Mouse (Mus musculus) neural tube, embryonic 13.5 days (tissue): ENCODE results near the gene Mapk3. TPM values are rescaled to one million over a fixed set of nuclear protein-coding genes. Genes with fewer than 3 reads are reported as not detected.

Experiments used
- ATAC-seq: fragments of 200-750 bp; cut with Nextera tagmentation; 2 replicates; pipeline ENCODE4 v1.8.0; 2017; ENCODE audit warnings: low read depth, mild to moderate bottlenecking, moderate TSS enrichment, moderate library complexity
- H3K27ac ChIP-seq: fragments of 300-500 bp; sonication (generic); replicated peaks from 2 replicates; pipeline ENCODE4 v1.5.1; 2015; ENCODE audit warnings: moderate library complexity, mild to moderate bottlenecking, inconsistent platforms
- H3K27me3 ChIP-seq: fragments of 300-500 bp; sonication (generic); 2 replicates; pipeline ENCODE4 v1.6.1; 2015; ENCODE audit warnings: mild to moderate bottlenecking, inconsistent platforms
- H3K36me3 ChIP-seq: fragments of 300-500 bp; sonication (generic); 2 replicates; pipeline ENCODE4 v1.6.1; 2015; ENCODE audit warnings: mild to moderate bottlenecking, inconsistent platforms
- H3K4me1 ChIP-seq: fragments of 300-500 bp; sonication (generic); replicated peaks from 2 replicates; pipeline ENCODE4 v1.6.1; 2015; ENCODE audit warnings: inconsistent platforms
- H3K4me2 ChIP-seq: fragments of 300-500 bp; sonication (generic); 2 replicates; pipeline ENCODE4 v1.6.1; 2015; ENCODE audit warnings: inconsistent platforms, mild to moderate bottlenecking, moderate library complexity
- H3K4me3 ChIP-seq: fragments of 300-500 bp; sonication (generic); 2 replicates; pipeline ENCODE4 v1.5.1; 2015; ENCODE audit warnings: mild to moderate bottlenecking, inconsistent platforms
- H3K9ac ChIP-seq: fragments of 300-500 bp; sonication (generic); 2 replicates; pipeline ENCODE4 v1.6.1; 2015; ENCODE audit warnings: moderate library complexity, mild to moderate bottlenecking, inconsistent platforms
- H3K9me3 ChIP-seq: fragments of 300-500 bp; sonication (generic); 2 replicates; pipeline ENCODE4 v1.6.1; 2016; ENCODE audit warnings: inconsistent platforms
- WGBS: fragments of 180-500 bp; shearing (Covaris S2); methylation state at CpG from one replicate; pipeline ENCODE4 v1.1.7; 2015; 5-methylcytosine and 5-hydroxymethylcytosine counted together
- polyA plus RNA-seq: library from polyadenylated mRNA; unstranded; fragments of >200 nt; fragmentation: Nextera tagmentation; extraction: Ambion mirVana; gene quantifications from 2 replicates; pipeline ENCODE4 v1.2.1, GENCODE M21; 2015

Mapk3 gene
- polyA plus RNA-seq, 1 experiment from 2014 or later = 108 TPM

DNA sequence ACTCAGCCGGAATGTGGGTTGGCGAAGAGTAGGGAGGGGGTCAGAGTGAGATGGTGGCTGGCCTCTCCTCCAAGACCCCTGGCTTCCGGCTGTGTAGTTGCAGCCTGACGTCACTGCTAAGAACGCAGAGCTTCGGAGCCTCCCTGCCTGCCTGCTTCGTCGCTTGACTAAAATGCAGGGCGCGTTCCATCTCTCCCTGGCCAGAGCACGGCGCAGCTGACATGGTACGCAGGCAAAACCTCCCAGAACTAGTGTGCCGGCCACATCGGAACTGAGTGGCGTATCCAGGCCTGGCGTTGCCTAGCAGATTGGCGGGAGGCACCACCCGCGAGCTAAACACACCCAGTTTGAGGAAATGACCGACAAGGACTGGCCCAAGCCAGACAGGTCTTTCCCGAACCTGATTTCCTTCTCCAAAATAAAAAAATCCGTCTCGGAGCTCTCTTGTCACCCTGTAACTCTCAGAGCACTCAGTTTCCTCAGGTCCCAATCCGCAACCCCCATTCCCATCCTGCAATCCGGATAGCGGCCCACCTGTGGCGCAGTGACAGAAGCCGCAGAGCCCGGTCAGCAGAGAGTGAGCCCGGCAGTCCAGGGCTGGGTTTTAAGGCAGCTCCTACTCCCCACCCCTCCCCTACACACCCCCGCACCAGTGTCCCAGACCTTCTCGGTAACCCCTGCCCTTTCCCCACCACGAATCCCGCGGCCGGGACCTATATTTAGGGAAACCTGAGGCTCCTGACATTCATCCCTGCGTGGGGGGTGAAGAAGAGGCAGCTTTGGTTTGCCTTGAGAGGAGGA is 40.3 kb downstream of the Mapk3 start:
- Histone ChIP-seq H3K27ac (peak overlapping the region; percentile 96), H3K4me3 (peak overlapping the region; percentile 88), H3K4me1 (peaks cover 44% of the 10 kb centered on the region), H3K4me2 (peak overlapping the region; percentile 87), H3K9me3 (no peaks in the 10 kb centered on the region), H3K36me3 (peaks cover 36% of the 10 kb centered on the region), H3K9ac (peak overlapping the region; percentile 85), H3K27me3 (no peaks in the 10 kb centered on the region)
- 1% methylated on average over 37 of the region's 38 CpGs for WGBS
- ATAC-seq = peak; percentile 93

- H3K4me3 ChIP-seq = peak overlapping the region; percentile 88
- no peaks in the 10 kb centered on the region for H3K27me3 ChIP-seq
- H3K36me3 ChIP-seq = peaks cover 28% of the 10 kb centered on the region
- WGBS = 36% methylated on average over 5 of the region's 5 CpGs
- peaks cover 44% of the 10 kb centered on the region for H3K4me1 ChIP-seq
- no peak for ATAC-seq
- no peaks in the 10 kb centered on the region for H3K9me3 ChIP-seq
- H3K27ac ChIP-seq = peak overlapping the region; percentile 96
- H3K9ac ChIP-seq = peak overlapping the region; percentile 85
- H3K4me2 ChIP-seq = peak overlapping the region; percentile 87
Observed at GRCm38 (mm10) chr7:126800269-126801056, 41.1 kb downstream of the Mapk3 start.

DNA sequence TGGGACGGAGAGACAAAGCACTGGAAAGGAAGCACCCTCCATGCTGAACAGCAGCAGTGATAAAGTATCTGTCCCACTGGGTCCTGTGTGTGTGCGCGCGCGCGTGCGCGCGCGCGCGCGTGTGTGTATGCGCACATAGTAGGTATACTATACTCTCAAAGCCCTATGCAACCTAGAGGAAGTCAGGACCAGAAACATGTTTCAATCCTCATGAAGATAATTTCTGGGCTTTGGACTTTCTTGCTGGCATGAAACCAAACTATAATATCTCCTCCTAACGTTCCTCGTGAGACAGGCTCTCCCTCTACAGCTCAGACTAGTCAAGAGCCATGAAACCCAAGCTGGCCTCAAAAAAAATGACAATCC is 41.6 kb downstream of the Mapk3 start:
- WGBS = 95% methylated on average over 16 of the region's 16 CpGs
- H3K27me3 ChIP-seq = no peaks in the 10 kb centered on the region
- peaks cover 22% of the 10 kb centered on the region for H3K36me3 ChIP-seq
- no peak overlapping the region for H3K4me3 ChIP-seq
- H3K9me3 ChIP-seq = no peaks in the 10 kb centered on the region
- peaks cover 38% of the 10 kb centered on the region for H3K4me1 ChIP-seq
- ATAC-seq = no peak
- H3K9ac ChIP-seq = no peak overlapping the region
- no peak overlapping the region for H3K27ac ChIP-seq
- no peak overlapping the region for H3K4me2 ChIP-seq

DNA sequence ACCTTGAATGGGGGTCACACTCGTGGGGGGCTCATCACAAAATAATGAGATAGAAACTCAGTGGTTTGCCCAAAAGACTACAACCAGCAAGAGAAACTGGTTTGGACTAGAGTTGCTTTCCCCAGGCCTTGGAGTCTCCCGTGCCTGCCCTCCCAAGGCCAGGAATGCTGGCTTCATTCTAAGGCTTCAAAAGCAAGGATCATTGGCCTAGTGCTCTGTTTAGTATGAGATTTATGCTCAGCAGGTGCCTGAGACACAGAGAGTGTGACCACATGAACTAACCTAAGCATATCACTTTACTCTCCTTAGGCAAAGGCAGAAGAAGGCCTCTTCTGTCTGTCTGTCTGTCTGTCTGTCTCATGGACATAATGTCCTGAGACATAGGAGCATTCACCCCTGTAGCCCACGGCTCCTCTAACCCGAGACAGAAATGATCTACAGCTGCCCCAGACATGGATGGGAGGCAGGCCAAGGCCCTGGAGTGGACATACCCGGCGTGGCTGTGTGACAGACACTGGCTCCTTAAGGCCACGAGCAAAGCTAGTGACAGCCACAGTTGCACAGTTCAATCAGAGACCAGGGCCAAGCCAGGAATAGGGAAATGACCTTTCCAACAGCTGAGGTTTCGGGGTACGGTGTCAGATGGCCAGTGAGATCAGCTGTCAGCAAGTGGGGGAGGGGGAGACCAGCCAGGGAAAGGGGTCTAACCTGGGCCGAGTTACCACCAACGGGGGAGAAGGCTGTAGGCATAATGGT is 42.9 kb downstream of the Mapk3 start:
- no peak overlapping the region for H3K4me2 ChIP-seq
- WGBS = 88% methylated on average over 11 of the region's 11 CpGs
- H3K9ac ChIP-seq = no peak overlapping the region
- no peaks in the 10 kb centered on the region for H3K27me3 ChIP-seq
- peaks cover 25% of the 10 kb centered on the region for H3K4me1 ChIP-seq
- no peak overlapping the region for H3K4me3 ChIP-seq
- H3K27ac ChIP-seq = no peak overlapping the region
- no peaks in the 10 kb centered on the region for H3K9me3 ChIP-seq
- ATAC-seq = no peak
- H3K36me3 ChIP-seq = 0 out of 2 replicates have a peak, but pooled peaks cover 10% of the 10 kb centered on the region

GRCm38 (mm10) chr7:126803181-126803580 is 43.8 kb downstream of the Mapk3 start:
- ATAC-seq = no peak
- no peak overlapping the region for H3K4me2 ChIP-seq
- no peaks in the 10 kb centered on the region for H3K27me3 ChIP-seq
- 92% methylated on average over 6 of the region's 6 CpGs for WGBS
- no peaks in the 10 kb centered on the region for H3K9me3 ChIP-seq
- no peak overlapping the region for H3K4me3 ChIP-seq
- no peak overlapping the region for H3K27ac ChIP-seq
- 0 out of 2 replicates have a peak, but pooled peaks cover 10% of the 10 kb centered on the region for H3K36me3 ChIP-seq
- H3K9ac ChIP-seq = no peak overlapping the region
- H3K4me1 ChIP-seq = peaks cover 25% of the 10 kb centered on the region

GRCm38 (mm10) chr7:126803751-126804150 is 44.4 kb downstream of the Mapk3 start:
- H3K27ac ChIP-seq = no peak overlapping the region
- no peaks in the 10 kb centered on the region for H3K9me3 ChIP-seq
- peaks cover 28% of the 10 kb centered on the region for H3K4me1 ChIP-seq
- H3K9ac ChIP-seq = no peak overlapping the region
- H3K27me3 ChIP-seq = no peaks in the 10 kb centered on the region
- no peak overlapping the region for H3K4me3 ChIP-seq
- ATAC-seq = no peak
- no peak overlapping the region for H3K4me2 ChIP-seq
- H3K36me3 ChIP-seq = 0 out of 2 replicates have a peak, but pooled peaks cover 10% of the 10 kb centered on the region

GRCm38 (mm10) chr7:126806956-126807355 is 47.6 kb downstream of the Mapk3 start:
- Histone ChIP-seq H3K36me3 (0 out of 2 replicates have a peak, but pooled peaks cover 10% of the 10 kb centered on the region), H3K4me2 (no peak overlapping the region), H3K9ac (0 out of 2 replicates have a peak overlapping the region, but pooled peaks have one; percentile 84), H3K4me3 (no peak overlapping the region), H3K4me1 (peaks cover 23% of the 10 kb centered on the region), H3K27ac (no peak overlapping the region), H3K27me3 (no peaks in the 10 kb centered on the region), H3K9me3 (no peaks in the 10 kb centered on the region)
- no peak for ATAC-seq
- 83% methylated on average over 6 of the region's 6 CpGs for WGBS

DNA sequence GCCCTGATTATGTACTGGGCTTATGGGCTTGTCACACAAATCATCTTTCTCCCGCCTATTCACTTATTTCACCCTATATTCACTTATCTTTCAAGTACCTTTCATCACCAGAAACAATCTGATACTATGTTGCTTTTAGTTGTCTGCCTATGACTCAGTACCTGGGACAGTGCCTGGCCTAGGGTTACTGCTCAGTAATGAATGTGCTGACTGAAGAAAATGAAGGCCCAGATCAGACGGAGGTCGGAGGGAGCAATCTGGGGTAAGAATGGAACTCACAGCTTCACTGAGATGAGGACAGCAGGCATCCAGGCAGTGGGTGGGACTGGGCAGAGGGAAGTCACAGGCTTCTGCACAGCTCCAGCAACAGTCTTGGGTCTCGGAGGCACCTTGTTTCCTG is 48.0 kb downstream of the Mapk3 start:
- H3K9me3 ChIP-seq = no peaks in the 10 kb centered on the region
- H3K27ac ChIP-seq = 0 out of 2 replicates have a peak overlapping the region, but pooled peaks have one; percentile 13
- peaks cover 23% of the 10 kb centered on the region for H3K4me1 ChIP-seq
- H3K9ac ChIP-seq = peak overlapping the region; percentile 84
- no peak overlapping the region for H3K4me3 ChIP-seq
- ATAC-seq = no peak
- H3K27me3 ChIP-seq = no peaks in the 10 kb centered on the region
- H3K36me3 ChIP-seq = 0 out of 2 replicates have a peak, but pooled peaks cover 10% of the 10 kb centered on the region
- 78% methylated on average over 4 of the region's 4 CpGs for WGBS
- H3K4me2 ChIP-seq = peak overlapping the region; percentile 86

GRCm38 (mm10) chr7:126808703-126809455 is 49.5 kb downstream of the Mapk3 start:
- H3K4me2 ChIP-seq = peak overlapping the region; percentile 86
- H3K4me1 ChIP-seq = peaks cover 23% of the 10 kb centered on the region
- H3K27me3 ChIP-seq = no peaks in the 10 kb centered on the region
- no peaks in the 10 kb centered on the region for H3K9me3 ChIP-seq
- H3K36me3 ChIP-seq = 0 out of 2 replicates have a peak, but pooled peaks cover 3% of the 10 kb centered on the region
- under 1% methylated on average over 43 of the region's 43 CpGs for WGBS
- peak overlapping the region; percentile 84 for H3K9ac ChIP-seq
- peak; percentile 92 for ATAC-seq
- H3K27ac ChIP-seq = peak overlapping the region; percentile 76
- peak overlapping the region; percentile 71 for H3K4me3 ChIP-seq

DNA sequence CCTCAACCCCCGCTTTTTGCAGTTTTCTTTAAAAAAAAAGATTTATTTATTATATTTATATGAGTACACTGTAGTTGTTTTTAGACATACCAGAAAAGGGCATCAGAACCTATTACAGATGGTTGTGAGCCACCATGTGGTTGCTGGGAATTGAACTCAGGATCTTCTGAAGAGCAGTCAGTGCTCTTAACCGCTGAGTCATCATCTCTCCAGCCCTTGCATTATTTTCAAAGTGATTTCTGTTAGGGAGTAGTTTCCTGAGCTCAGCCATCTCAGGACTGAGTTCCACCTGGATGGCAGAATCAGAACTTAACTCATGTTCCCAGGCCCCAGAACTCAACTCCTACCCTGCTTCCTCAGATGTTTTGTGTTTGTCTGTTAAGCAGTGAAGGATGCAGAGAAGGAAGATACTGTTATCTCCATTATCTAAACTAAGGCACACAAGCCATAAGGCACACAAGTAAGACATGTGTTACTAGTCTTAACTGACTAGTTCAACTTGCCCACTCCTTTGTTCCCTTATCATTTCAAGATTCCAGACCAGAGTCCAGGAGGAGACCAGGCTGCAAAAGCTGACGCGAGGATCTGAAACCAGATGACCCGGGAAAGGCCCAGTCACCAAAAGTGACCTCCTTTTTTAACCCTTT is 50.4 kb downstream of the Mapk3 start:
- H3K4me3 ChIP-seq = 0 out of 2 replicates have a peak overlapping the region, but pooled peaks have one; percentile 71
- peaks cover 23% of the 10 kb centered on the region for H3K4me1 ChIP-seq
- peak overlapping the region; percentile 86 for H3K4me2 ChIP-seq
- H3K9me3 ChIP-seq = no peaks in the 10 kb centered on the region
- H3K27ac ChIP-seq = peak overlapping the region; percentile 76; the same call in 1 of the 2 replicates
- 76% methylated on average over 5 of the region's 5 CpGs for WGBS
- H3K36me3 ChIP-seq = no peaks in the 10 kb centered on the region
- peak overlapping the region; percentile 84; the same call in 1 of the 2 replicates for H3K9ac ChIP-seq
- H3K27me3 ChIP-seq = no peaks in the 10 kb centered on the region
- no peak for ATAC-seq
